Mouse (Mus musculus): ENCODE results near the gene 5031439G07Rik. TPM values are rescaled to one million over a fixed set of nuclear protein-coding genes. Genes with fewer than 3 reads are reported as not detected.
A peak's percentile ranks its signal among the peaks of the same experiment; 100 is the strongest.

5031439G07Rik gene
- polyA plus RNA-seq, 1 experiment from 2014 or later = 14.1 TPM

- ATAC-seq (no peak), DNase-seq (ENCODE audit: low spot score) (no peak)
- Histone ChIP-seq H3K9me3 (replicated peaks; ENCODE audit: control insufficient read depth, low read length) (no peaks in the 10 kb centered on the region), H3K4me3 (ENCODE audit: low read depth, low read length) (no peak overlapping the region), H3K36me3 (ENCODE audit: control insufficient read depth, insufficient read depth, low read length) (no peaks in the 10 kb centered on the region), H3K4me2 (ENCODE audit: low read length) (no peak overlapping the region), H3K4me1 (ENCODE audit: control insufficient read depth, insufficient read depth, low read length) (peaks cover 7% of the 10 kb centered on the region), H3K9ac (ENCODE audit: low read length) (no peak overlapping the region), H3K27ac (ENCODE audit: low read depth, low read length) (no peak overlapping the region), H3K27me3 (replicated peaks; ENCODE audit: control insufficient read depth, insufficient read depth, low read length) (no peaks in the 10 kb centered on the region)
- 90% methylated on average over 4 of the region's 4 CpGs for WGBS
Observed at GRCm38 (mm10) chr15:84968534-84968933, 19.8 kb downstream of the 5031439G07Rik start.

- no peaks in the 10 kb centered on the region for H3K36me3 ChIP-seq (ENCODE audit: control insufficient read depth, insufficient read depth, low read length)
- no peaks in the 10 kb centered on the region; the same call in 1 of the 2 replicates for H3K4me1 ChIP-seq (ENCODE audit: control insufficient read depth, insufficient read depth, low read length)
- H3K9ac ChIP-seq (ENCODE audit: low read length) = no peak overlapping the region
- DNase-seq (ENCODE audit: low spot score) (peak; percentile 52), ATAC-seq (no peak)
- peak overlapping the region; percentile 60; the same call in 1 of the 2 replicates for H3K27ac ChIP-seq (ENCODE audit: low read depth, low read length)
- H3K4me2 ChIP-seq (ENCODE audit: low read length) = no peak overlapping the region
- H3K27me3 ChIP-seq (replicated peaks; ENCODE audit: control insufficient read depth, insufficient read depth, low read length) = no peaks in the 10 kb centered on the region
- WGBS = 59% methylated on average over 7 of the region's 7 CpGs
- H3K9me3 ChIP-seq (replicated peaks; ENCODE audit: control insufficient read depth, low read length) = no peaks in the 10 kb centered on the region
- no peak overlapping the region for H3K4me3 ChIP-seq (ENCODE audit: low read depth, low read length)
Observed at GRCm38 (mm10) chr15:84965575-84966360, 22.6 kb downstream of the 5031439G07Rik start.

GRCm38 (mm10) chr15:84964771-84965170 lies 23.6 kb downstream of the 5031439G07Rik start:
- Histone ChIP-seq H3K27ac (ENCODE audit: low read depth, low read length) (no peak overlapping the region), H3K9ac (ENCODE audit: low read length) (no peak overlapping the region), H3K36me3 (ENCODE audit: control insufficient read depth, insufficient read depth, low read length) (no peaks in the 10 kb centered on the region), H3K27me3 (replicated peaks; ENCODE audit: control insufficient read depth, insufficient read depth, low read length) (no peaks in the 10 kb centered on the region), H3K9me3 (replicated peaks; ENCODE audit: control insufficient read depth, low read length) (no peaks in the 10 kb centered on the region), H3K4me3 (ENCODE audit: low read depth, low read length) (no peak overlapping the region), H3K4me2 (ENCODE audit: low read length) (no peak overlapping the region), H3K4me1 (ENCODE audit: control insufficient read depth, insufficient read depth, low read length) (no peaks in the 10 kb centered on the region; the same call in 1 of the 2 replicates)
- WGBS = 89% methylated on average over 5 of the region's 5 CpGs
- no peak for ATAC-seq
- DNase-seq (ENCODE audit: low spot score) = no peak

DNA sequence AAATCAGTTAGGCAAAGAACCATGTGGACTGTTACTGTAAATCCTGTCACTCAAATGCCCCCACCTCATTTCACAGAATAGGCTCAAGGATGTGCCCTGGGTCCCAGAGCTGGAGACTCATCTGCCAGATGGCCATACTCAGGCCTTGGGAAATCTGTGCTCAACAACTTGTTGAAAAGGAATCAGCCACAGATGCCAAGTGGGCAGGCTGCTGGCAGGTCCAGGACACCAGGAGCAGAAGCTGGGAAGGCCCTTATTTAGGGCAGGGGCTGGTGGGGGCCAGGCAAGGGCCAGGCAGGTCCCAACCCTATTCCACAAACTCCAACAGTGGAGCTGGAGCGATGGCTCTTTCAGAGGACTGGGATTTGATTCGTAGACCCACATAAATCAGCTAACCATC lies 25.8 kb downstream of the 5031439G07Rik start:
- H3K27me3 ChIP-seq (replicated peaks; ENCODE audit: control insufficient read depth, insufficient read depth, low read length) = no peaks in the 10 kb centered on the region
- H3K9me3 ChIP-seq (replicated peaks; ENCODE audit: control insufficient read depth, low read length) = no peaks in the 10 kb centered on the region
- no peak overlapping the region for H3K4me2 ChIP-seq (ENCODE audit: low read length)
- peaks cover 6% of the 10 kb centered on the region; the same call in 1 of the 2 replicates for H3K36me3 ChIP-seq (ENCODE audit: control insufficient read depth, insufficient read depth, low read length)
- ATAC-seq (no peak), DNase-seq (ENCODE audit: low spot score) (no peak)
- peaks cover 10% of the 10 kb centered on the region for H3K4me1 ChIP-seq (ENCODE audit: control insufficient read depth, insufficient read depth, low read length)
- no peak overlapping the region for H3K9ac ChIP-seq (ENCODE audit: low read length)
- H3K27ac ChIP-seq (ENCODE audit: low read depth, low read length) = no peak overlapping the region
- WGBS = 95% methylated on average over 2 of the region's 2 CpGs
- no peak overlapping the region for H3K4me3 ChIP-seq (ENCODE audit: low read depth, low read length)

DNA sequence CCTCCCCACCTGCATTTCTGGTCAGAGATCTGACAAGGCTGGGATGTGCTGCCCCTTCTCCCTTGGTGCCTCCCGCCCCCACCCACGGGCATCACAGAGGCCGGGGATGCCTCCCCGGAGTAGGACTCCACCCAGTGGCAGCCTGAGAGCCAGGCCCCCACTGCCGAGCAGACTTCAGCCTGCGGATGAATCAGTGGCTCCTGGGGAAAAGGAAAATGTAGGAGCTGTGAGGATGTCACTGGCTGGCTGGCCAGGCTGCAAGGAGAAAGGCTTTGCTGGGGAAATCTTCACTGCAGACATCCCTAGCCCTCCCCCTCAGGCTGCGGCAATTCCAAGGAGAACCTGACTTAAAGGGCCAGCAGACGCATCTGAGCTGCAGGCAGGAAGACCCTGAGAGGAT lies 27.7 kb downstream of the 5031439G07Rik start:
- H3K27me3 ChIP-seq (replicated peaks; ENCODE audit: control insufficient read depth, insufficient read depth, low read length) = no peaks in the 10 kb centered on the region
- H3K9me3 ChIP-seq (replicated peaks; ENCODE audit: control insufficient read depth, low read length) = no peaks in the 10 kb centered on the region
- H3K9ac ChIP-seq (ENCODE audit: low read length) = peak overlapping the region; percentile 40; the same call in 1 of the 2 replicates
- no peak overlapping the region for H3K4me3 ChIP-seq (ENCODE audit: low read depth, low read length)
- no peak overlapping the region for H3K4me2 ChIP-seq (ENCODE audit: low read length)
- H3K36me3 ChIP-seq (ENCODE audit: control insufficient read depth, insufficient read depth, low read length) = peaks cover 17% of the 10 kb centered on the region
- 26% methylated on average over 8 of the region's 8 CpGs for WGBS
- ATAC-seq = peak; percentile 14; the same call in 1 of the 2 replicates
- peaks cover 11% of the 10 kb centered on the region for H3K4me1 ChIP-seq (ENCODE audit: control insufficient read depth, insufficient read depth, low read length)
- no peak overlapping the region for H3K27ac ChIP-seq (ENCODE audit: low read depth, low read length)
- DNase-seq (ENCODE audit: low spot score) = peak; percentile 28

DNA sequence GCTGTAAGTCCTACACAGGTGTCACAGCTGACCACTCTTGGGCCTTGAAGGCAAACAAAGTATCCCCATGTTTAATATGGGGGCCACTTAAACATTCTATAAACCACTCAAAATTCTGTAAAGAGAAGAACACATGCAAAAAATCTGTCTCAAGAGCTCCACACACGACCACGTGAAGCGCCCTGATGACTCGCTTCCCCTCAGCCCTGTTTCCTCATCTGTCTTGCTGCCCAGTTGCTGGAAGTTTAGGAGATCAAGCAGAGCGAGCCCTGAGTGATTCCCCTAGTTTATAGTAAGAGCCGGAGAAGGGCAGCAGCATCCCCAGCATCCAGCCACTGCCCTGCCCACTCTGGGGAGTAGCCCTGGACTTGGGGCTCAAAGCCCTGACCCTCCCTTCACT lies 28.5 kb downstream of the 5031439G07Rik start:
- Histone ChIP-seq H3K4me3 (ENCODE audit: low read depth, low read length) (no peak overlapping the region), H3K27ac (ENCODE audit: low read depth, low read length) (no peak overlapping the region), H3K27me3 (replicated peaks; ENCODE audit: control insufficient read depth, insufficient read depth, low read length) (no peaks in the 10 kb centered on the region), H3K4me1 (ENCODE audit: control insufficient read depth, insufficient read depth, low read length) (peaks cover 11% of the 10 kb centered on the region), H3K9me3 (replicated peaks; ENCODE audit: control insufficient read depth, low read length) (no peaks in the 10 kb centered on the region), H3K36me3 (ENCODE audit: control insufficient read depth, insufficient read depth, low read length) (peaks cover 25% of the 10 kb centered on the region), H3K4me2 (ENCODE audit: low read length) (no peak overlapping the region), H3K9ac (ENCODE audit: low read length) (no peak overlapping the region)
- WGBS = 88% methylated on average over 6 of the region's 6 CpGs
- ATAC-seq = no peak
- no peak for DNase-seq (ENCODE audit: low spot score)

GRCm38 (mm10) chr15:84958331-84958730 lies 30.0 kb downstream of the 5031439G07Rik start:
- Histone ChIP-seq H3K27ac (ENCODE audit: low read depth, low read length) (no peak overlapping the region), H3K9me3 (replicated peaks; ENCODE audit: control insufficient read depth, low read length) (no peaks in the 10 kb centered on the region), H3K27me3 (replicated peaks; ENCODE audit: control insufficient read depth, insufficient read depth, low read length) (no peaks in the 10 kb centered on the region), H3K36me3 (ENCODE audit: control insufficient read depth, insufficient read depth, low read length) (peaks cover 41% of the 10 kb centered on the region), H3K9ac (ENCODE audit: low read length) (no peak overlapping the region), H3K4me1 (ENCODE audit: control insufficient read depth, insufficient read depth, low read length) (peaks cover 11% of the 10 kb centered on the region), H3K4me2 (ENCODE audit: low read length) (no peak overlapping the region), H3K4me3 (ENCODE audit: low read depth, low read length) (no peak overlapping the region)
- DNase-seq (ENCODE audit: low spot score) (no peak), ATAC-seq (no peak)
- 89% methylated on average over 3 of the region's 3 CpGs for WGBS

DNA sequence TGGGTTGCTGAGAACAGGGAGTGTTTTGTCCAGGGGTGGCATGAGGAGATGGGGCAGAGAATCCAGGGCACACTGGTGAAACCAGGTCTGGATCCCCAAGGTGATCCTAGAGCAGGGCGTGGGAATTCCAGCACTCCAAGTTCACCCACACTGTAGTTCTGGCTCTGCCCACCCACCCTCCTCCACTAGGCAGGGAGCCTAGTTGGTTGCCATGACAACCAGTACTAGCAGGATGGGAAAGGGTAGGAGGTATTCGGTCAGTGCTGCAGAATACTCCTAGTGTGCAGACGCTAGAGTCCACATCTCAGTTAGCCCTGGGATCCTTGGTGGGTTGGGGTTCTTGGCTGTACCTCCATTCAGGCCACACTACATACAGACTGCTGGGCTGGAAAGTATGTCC lies 30.5 kb downstream of the 5031439G07Rik start:
- Histone ChIP-seq H3K4me2 (ENCODE audit: low read length) (no peak overlapping the region), H3K27me3 (replicated peaks; ENCODE audit: control insufficient read depth, insufficient read depth, low read length) (no peaks in the 10 kb centered on the region), H3K36me3 (ENCODE audit: control insufficient read depth, insufficient read depth, low read length) (peaks cover 46% of the 10 kb centered on the region), H3K9me3 (replicated peaks; ENCODE audit: control insufficient read depth, low read length) (no peaks in the 10 kb centered on the region), H3K27ac (ENCODE audit: low read depth, low read length) (no peak overlapping the region), H3K4me1 (ENCODE audit: control insufficient read depth, insufficient read depth, low read length) (peaks cover 11% of the 10 kb centered on the region), H3K4me3 (ENCODE audit: low read depth, low read length) (no peak overlapping the region), H3K9ac (ENCODE audit: low read length) (no peak overlapping the region)
- DNase-seq (ENCODE audit: low spot score) (peak; percentile 89), ATAC-seq (peak; percentile 75)
- 20% methylated on average over 3 of the region's 3 CpGs for WGBS

DNA sequence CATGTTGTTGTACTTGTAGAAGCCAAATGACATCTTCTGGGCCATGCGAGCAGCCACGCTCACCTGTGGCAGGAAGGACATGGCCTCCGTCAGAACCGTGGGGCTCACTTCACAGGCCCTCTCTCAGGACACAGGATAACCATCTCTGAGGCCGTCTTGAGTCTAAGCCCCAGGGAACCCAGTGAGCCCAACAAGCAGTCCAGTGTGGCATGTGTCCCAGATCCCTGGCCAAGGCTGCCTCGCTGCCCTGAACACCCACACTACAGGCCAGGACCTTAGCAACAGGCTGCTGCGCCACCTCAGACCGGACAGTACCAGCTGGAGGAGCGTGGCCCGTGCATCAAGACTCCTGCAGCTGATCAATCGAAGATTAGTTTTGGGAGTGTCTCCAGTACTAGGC lies 35.1 kb downstream of the 5031439G07Rik start:
- Histone ChIP-seq H3K9ac (ENCODE audit: low read length) (no peak overlapping the region), H3K9me3 (replicated peaks; ENCODE audit: control insufficient read depth, low read length) (no peaks in the 10 kb centered on the region), H3K4me3 (ENCODE audit: low read depth, low read length) (no peak overlapping the region), H3K27ac (ENCODE audit: low read depth, low read length) (no peak overlapping the region), H3K36me3 (ENCODE audit: control insufficient read depth, insufficient read depth, low read length) (peaks cover 86% of the 10 kb centered on the region), H3K4me2 (ENCODE audit: low read length) (no peak overlapping the region), H3K4me1 (ENCODE audit: control insufficient read depth, insufficient read depth, low read length) (peaks cover 9% of the 10 kb centered on the region), H3K27me3 (replicated peaks; ENCODE audit: control insufficient read depth, insufficient read depth, low read length) (no peaks in the 10 kb centered on the region)
- WGBS = 93% methylated on average over 11 of the region's 11 CpGs
- DNase-seq (ENCODE audit: low spot score) (no peak), ATAC-seq (no peak)

Measured in forebrain, embryonic 14.5 days (tissue).